Mouse (Mus musculus): ENCODE results near the gene Grhpr.

GRCm38 (mm10) chr4:44976921-44977710 is 4.1 kb upstream of the Grhpr start:
- no peak for TF ChIP-seq CTCF (IDR thresholded peaks at IDR 0.05; ENCODE audit: low read depth, low read length)
- no peak for TF ChIP-seq POLR2A (IDR thresholded peaks at IDR 0.05; ENCODE audit: borderline replicate concordance, low read depth, low read length)

Measured in bone marrow macrophage, adult 2 months (primary cell).